ENCODE assay signal across 10 mouse cellular contexts in genomic region chr8:45345031-45345430, GRCm38 (mm10). TPM values are rescaled to one million over a fixed set of nuclear protein-coding genes. Genes with fewer than 3 reads are reported as not detected.
DNase-seq lines count a peak whose midpoint lies in the region; ATAC-seq and TF ChIP-seq lines count a peak whose summit lies in the region.
"Had no signal": no experiment of that assay in that cellular context is flagged by ENCODE, and none has a peak within 500 bp of the region (broad histone marks: within the 10 kb centered on the region; RNA-seq: fewer than 3 reads in every experiment).

No protein-coding gene starts in this region.

- no peak for TF ChIP-seq POLR2A in testis, adult 2 months (IDR thresholded peaks at IDR 0.05; ENCODE audit: control insufficient read depth, low read depth, low read length)

- peaks cover 47% of the 10 kb centered on the region for H3K36me3 ChIP-seq in limb, embryonic 13.5 days
- no peaks in the 10 kb centered on the region for H3K36me3 ChIP-seq in testis, adult 2 months (ENCODE audit: control insufficient read depth, insufficient read depth, low read length)

- H3K4me1 ChIP-seq in limb, embryonic 13.5 days, result no peaks in the 10 kb centered on the region
- H3K4me1 ChIP-seq in testis, adult 2 months (ENCODE audit: control insufficient read depth, insufficient read depth, low read length), result no peaks in the 10 kb centered on the region
- H3K4me1 ChIP-seq: embryonic facial prominence, embryonic 13.5 days; stomach, embryonic 15.5 days had no signal

- H3K4me3 ChIP-seq in limb, embryonic 13.5 days, result no peak overlapping the region
- H3K4me3 ChIP-seq in testis, adult 2 months (ENCODE audit: control insufficient read depth, low read depth, low read length), result no peak overlapping the region
- H3K4me3 ChIP-seq: embryonic facial prominence, embryonic 13.5 days; stomach, embryonic 15.5 days had no signal

- WGBS in limb, embryonic 13.5 days, result 18% methylated on average over 6 of the region's 6 CpGs

- 0 out of 2 replicates have a peak, but pooled peaks have one; percentile 32 for ATAC-seq in limb, embryonic 13.5 days (ENCODE audit: low FRiP score, low read depth)

- H3K4me2 ChIP-seq in limb, embryonic 13.5 days (replicated peaks), result no peak overlapping the region
- H3K4me2 ChIP-seq: embryonic facial prominence, embryonic 13.5 days; stomach, embryonic 15.5 days had no signal

- H3K27ac ChIP-seq in limb, embryonic 13.5 days, result no peak overlapping the region
- no peak overlapping the region for H3K27ac ChIP-seq in testis, adult 2 months (ENCODE audit: control insufficient read depth, insufficient read depth, low read depth, low read length)
- H3K27ac ChIP-seq: embryonic facial prominence, embryonic 13.5 days; stomach, embryonic 15.5 days had no signal

- DNase-seq in 416B (ENCODE audit: low read depth), result peak; percentile 53
- DNase-seq in T-cell, adult 2 months (ENCODE audit: low spot score), result peak; percentile 31
- DNase-seq in cerebellum, postnatal 25 days, result peak; percentile 64 to 82
- peak; percentile 46 for DNase-seq in heart, adult 8-10 months (ENCODE audit: low spot score)
- DNase-seq in kidney, adult 8-10 months, result peak; percentile 54 to 82
- peak; percentile 79 for DNase-seq in naive thymus-derived CD4-positive, alpha-beta T cell, adult 2 months (ENCODE audit: low read depth)

- H3K9me3 ChIP-seq in limb, embryonic 13.5 days, result no peaks in the 10 kb centered on the region
- H3K9me3 ChIP-seq: embryonic facial prominence, embryonic 13.5 days; stomach, embryonic 15.5 days had no signal

- TF ChIP-seq CTCF in testis, adult 2 months (IDR thresholded peaks at IDR 0.05; ENCODE audit: control insufficient read depth, insufficient read depth, insufficient replicate concordance, low read depth, low read length), result peak; percentile 47; the same call in 1 of the 2 replicates

- no peak overlapping the region for H3K9ac ChIP-seq in limb, embryonic 13.5 days
- H3K9ac ChIP-seq: embryonic facial prominence, embryonic 13.5 days; stomach, embryonic 15.5 days had no signal

- no peaks in the 10 kb centered on the region for H3K27me3 ChIP-seq in limb, embryonic 13.5 days
- H3K27me3 ChIP-seq in testis, adult 2 months (ENCODE audit: control insufficient read depth, insufficient read depth, low read length), result no peaks in the 10 kb centered on the region
- H3K27me3 ChIP-seq: embryonic facial prominence, embryonic 13.5 days; stomach, embryonic 15.5 days had no signal

RNA-seq across cellular contexts. Expression of gene Cyp4v3, which starts 12.0 kb away (rescaled TPM):
- total RNA-seq in heart, adult 8-10 months (2022), result 1 to 10 TPM; 1.8 to 2.5 (median 2.2) TPM
- polyA plus RNA-seq in limb, embryonic 13.5 days (2015; fragmentation: Nextera tagmentation; extraction: Ambion mirVana), result 1.5 and 1.6 TPM in 2 replicates
- 0.35 TPM in 2 replicates for polyA plus RNA-seq in testis, adult 2 months (2012; rRNA removed)

RNA-seq across cellular contexts. Expression of gene Gm45753, which starts 36.8 kb away (rescaled TPM):
- total RNA-seq in heart, adult 8-10 months (2022), result not detected
- not detected in 2 replicates for polyA plus RNA-seq in limb, embryonic 13.5 days (2015; fragmentation: Nextera tagmentation; extraction: Ambion mirVana)
- 0.82 and 1.6 TPM in 2 replicates for polyA plus RNA-seq in testis, adult 2 months (2012; rRNA removed)
- polyA plus RNA-seq: embryonic facial prominence, embryonic 13.5 days had no signal

RNA-seq across cellular contexts. Expression of gene Fam149a, which starts 37.1 kb away (rescaled TPM):
- total RNA-seq in heart, adult 8-10 months (2022), result 1 to 10 TPM; 4.7 to 5.3 (median 5.0) TPM
- 10.9 and 12.1 TPM in 2 replicates for polyA plus RNA-seq in limb, embryonic 13.5 days (2015; fragmentation: Nextera tagmentation; extraction: Ambion mirVana)
- polyA plus RNA-seq in testis, adult 2 months (2012; rRNA removed), result 0.25 and 0.43 TPM in 2 replicates

RNA-seq across cellular contexts. Expression of gene Klkb1, which starts 50.4 kb away (rescaled TPM):
- total RNA-seq in heart, adult 8-10 months (2022), result not detected
- 0.04 TPM in 1 of 2 replicates, not detected in the other for polyA plus RNA-seq in limb, embryonic 13.5 days (2015; fragmentation: Nextera tagmentation; extraction: Ambion mirVana)
- 0.85 and 1.1 TPM in 2 replicates for polyA plus RNA-seq in testis, adult 2 months (2012; rRNA removed)
